Mouse (Mus musculus): Measurements from ENCODE around the gene Prkn.

DNA sequence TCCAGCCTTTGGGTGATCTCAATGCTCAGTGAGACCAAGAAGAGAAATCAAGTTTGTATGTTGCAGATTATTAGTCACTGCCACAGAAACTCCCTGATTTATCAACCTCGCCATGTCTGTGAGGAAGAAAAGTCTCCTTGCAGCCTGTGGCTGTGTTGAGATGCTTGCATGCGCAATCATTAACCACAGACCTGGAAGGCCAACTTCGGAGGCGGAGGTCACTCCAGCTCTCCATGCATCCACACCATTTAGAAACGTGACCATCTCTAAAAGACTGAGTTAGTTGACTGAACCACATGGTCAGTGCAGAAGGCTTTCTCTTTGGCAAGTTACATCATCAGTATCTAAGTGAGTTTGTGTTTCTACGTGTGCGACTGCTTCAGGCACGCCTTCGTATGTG lies 840.3 kb downstream of the Prkn start:
- no peak for TF ChIP-seq CTCF (IDR thresholded peaks at IDR 0.05)
- no peak for TF ChIP-seq EP300 (IDR thresholded peaks at IDR 0.05)

Data from lung, postnatal 0 days (tissue).